Mouse (Mus musculus): ENCODE data around the gene Tenm1. TPM values are rescaled to one million over a fixed set of nuclear protein-coding genes. Genes with fewer than 3 reads are reported as not detected.

Tenm1 gene
- polyA plus RNA-seq, 2 experiments: 0.01 TPM; not detected in 1

DNA sequence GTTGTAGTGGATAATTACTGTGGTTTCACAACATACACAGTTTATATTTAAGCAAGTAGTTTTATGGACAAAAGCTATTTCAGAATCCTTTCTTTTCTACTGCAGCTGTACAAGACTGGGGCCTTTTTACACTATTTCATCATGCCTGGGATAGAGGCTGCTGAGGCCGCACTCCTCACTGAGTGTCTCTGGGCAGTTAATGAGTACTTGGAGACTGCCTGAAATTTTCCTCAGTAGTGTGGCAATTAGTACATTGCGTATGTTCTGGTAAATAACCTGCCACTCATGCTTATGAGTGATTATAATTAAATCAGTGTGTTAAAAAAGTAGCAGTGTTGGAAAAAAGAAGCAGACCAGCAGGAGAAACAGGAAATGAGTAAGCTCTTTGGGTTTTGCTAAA is 442.8 kb downstream of the Tenm1 start:
- Histone ChIP-seq H3K4me2 (ENCODE audit: low read depth) (no peak overlapping the region), H3K27me3 (ENCODE audit: control insufficient read depth, insufficient read depth, low read length) (no peaks in the 10 kb centered on the region), H3K27ac (no peak overlapping the region), H3K9me3 (ENCODE audit: control insufficient read depth, low read length) (no peaks in the 10 kb centered on the region), H3K4me3 (ENCODE audit: insufficient read depth in 1 of 2, low read depth in 2 of 2, low read length in 2 of 2) (no peak overlapping the region), H3K9ac (replicated peaks) (no peak overlapping the region), H3K36me3 (replicated peaks; ENCODE audit: control insufficient read depth, insufficient read depth, low read depth) (no peaks in the 10 kb centered on the region), H3K4me1 (replicated peaks; ENCODE audit: control insufficient read depth in 2 of 2, insufficient read depth in 2 of 2, low read length in 1 of 2) (no peaks in the 10 kb centered on the region)
- ATAC-seq (ENCODE audit: insufficient read depth) (no peak), DNase-seq (ENCODE audit: low read depth in 3 of 3, low spot score in 3 of 3) (no peak)
- 58% methylated on average over 2 of the region's 2 CpGs for WGBS (ENCODE audit: insufficient replicate concordance)
- TF ChIP-seq CTCF (IDR thresholded peaks at IDR 0.05; ENCODE audit: low read depth) (no peak), EP300 (IDR thresholded peaks at IDR 0.05; ENCODE audit: low read depth) (no peak)

DNA sequence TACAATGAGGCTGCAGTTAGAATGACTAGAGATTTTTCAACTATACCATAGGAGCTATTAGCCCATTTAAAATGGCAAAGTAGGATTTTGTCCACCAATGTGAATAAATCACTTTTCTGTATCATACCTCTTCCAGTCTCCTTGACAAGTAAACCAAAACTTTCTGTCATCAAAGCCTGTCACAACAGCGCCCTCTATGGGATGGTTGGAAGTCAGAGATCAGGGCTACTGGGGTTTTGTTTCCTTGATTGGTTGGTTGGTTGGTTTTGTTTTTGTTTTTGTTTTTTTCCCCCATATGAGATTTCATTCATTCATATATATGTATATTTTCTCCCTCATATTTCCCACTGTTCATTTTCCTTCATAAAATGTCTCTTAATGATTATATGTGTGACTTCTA is 455.4 kb downstream of the Tenm1 start:
- WGBS (ENCODE audit: insufficient replicate concordance): 0% methylated on average over 1 of the region's 1 CpGs
- ATAC-seq (ENCODE audit: insufficient read depth) (no peak), DNase-seq (ENCODE audit: low read depth in 3 of 3, low spot score in 3 of 3) (no peak)
- Histone ChIP-seq H3K27ac (no peak overlapping the region), H3K4me1 (replicated peaks; ENCODE audit: control insufficient read depth in 2 of 2, insufficient read depth in 2 of 2, low read length in 1 of 2) (no peaks in the 10 kb centered on the region), H3K4me2 (ENCODE audit: low read depth) (no peak overlapping the region), H3K9me3 (ENCODE audit: control insufficient read depth, low read length) (no peaks in the 10 kb centered on the region), H3K36me3 (replicated peaks; ENCODE audit: control insufficient read depth, insufficient read depth, low read depth) (no peaks in the 10 kb centered on the region), H3K4me3 (ENCODE audit: insufficient read depth in 1 of 2, low read depth in 2 of 2, low read length in 2 of 2) (no peak overlapping the region), H3K27me3 (ENCODE audit: control insufficient read depth, insufficient read depth, low read length) (no peaks in the 10 kb centered on the region), H3K9ac (replicated peaks) (no peak overlapping the region)
- TF ChIP-seq CTCF (IDR thresholded peaks at IDR 0.05; ENCODE audit: low read depth): peak; percentile 25; the same call in 1 of the 2 replicates
- no peak for TF ChIP-seq EP300 (IDR thresholded peaks at IDR 0.05; ENCODE audit: low read depth)

DNA sequence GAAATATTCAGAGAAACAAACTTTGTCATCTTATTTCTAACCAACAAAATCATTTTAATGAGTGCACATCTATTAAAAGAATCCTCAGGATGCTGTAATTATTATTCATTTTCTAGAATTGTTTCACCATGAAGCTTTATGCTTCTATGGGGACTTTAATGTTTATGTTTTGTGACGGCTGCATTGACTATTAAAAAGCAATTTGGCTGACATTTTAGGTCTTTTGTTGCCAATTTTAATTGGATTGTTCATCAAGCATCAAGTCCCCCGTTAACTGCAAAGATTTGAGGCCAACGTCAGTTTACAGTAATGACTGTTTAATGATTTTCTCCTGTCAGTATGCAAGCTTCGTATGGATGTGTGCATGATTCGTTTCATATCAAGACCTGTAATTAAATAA is 461.3 kb downstream of the Tenm1 start:
- WGBS (ENCODE audit: insufficient replicate concordance): 59% methylated on average over 5 of the region's 5 CpGs
- Histone ChIP-seq H3K9me3 (ENCODE audit: control insufficient read depth, low read length) (no peaks in the 10 kb centered on the region), H3K4me1 (replicated peaks; ENCODE audit: control insufficient read depth in 2 of 2, insufficient read depth in 2 of 2, low read length in 1 of 2) (no peaks in the 10 kb centered on the region), H3K36me3 (replicated peaks; ENCODE audit: control insufficient read depth, insufficient read depth, low read depth) (no peaks in the 10 kb centered on the region), H3K4me2 (ENCODE audit: low read depth) (no peak overlapping the region), H3K9ac (replicated peaks) (no peak overlapping the region), H3K4me3 (ENCODE audit: insufficient read depth in 1 of 2, low read depth in 2 of 2, low read length in 2 of 2) (no peak overlapping the region), H3K27ac (no peak overlapping the region), H3K27me3 (ENCODE audit: control insufficient read depth, insufficient read depth, low read length) (no peaks in the 10 kb centered on the region)
- ATAC-seq (ENCODE audit: insufficient read depth) (no peak), DNase-seq (ENCODE audit: low read depth in 3 of 3, low spot score in 3 of 3) (no peak)
- TF ChIP-seq EP300 (IDR thresholded peaks at IDR 0.05; ENCODE audit: low read depth): no peak
- TF ChIP-seq CTCF (IDR thresholded peaks at IDR 0.05; ENCODE audit: low read depth): no peak

GRCm38 (mm10) chrX:42861731-42862130 is 567.2 kb downstream of the Tenm1 start:
- H3K9ac ChIP-seq (replicated peaks): no peak overlapping the region
- WGBS (ENCODE audit: insufficient replicate concordance): 36% methylated on average over 1 of the region's 1 CpGs
- H3K27me3 ChIP-seq (ENCODE audit: control insufficient read depth, insufficient read depth, low read length): no peaks in the 10 kb centered on the region
- DNase-seq (ENCODE audit: low read depth in 3 of 3, low spot score in 3 of 3) (no peak), ATAC-seq (ENCODE audit: insufficient read depth) (no peak)
- no peak for TF ChIP-seq EP300 (IDR thresholded peaks at IDR 0.05; ENCODE audit: low read depth)
- TF ChIP-seq CTCF (IDR thresholded peaks at IDR 0.05; ENCODE audit: low read depth): no peak
- no peaks in the 10 kb centered on the region for H3K4me1 ChIP-seq (replicated peaks; ENCODE audit: control insufficient read depth in 2 of 2, insufficient read depth in 2 of 2, low read length in 1 of 2)
- H3K4me3 ChIP-seq (ENCODE audit: insufficient read depth in 1 of 2, low read depth in 2 of 2, low read length in 2 of 2): no peak overlapping the region
- no peak overlapping the region for H3K27ac ChIP-seq
- H3K9me3 ChIP-seq (ENCODE audit: control insufficient read depth, low read length): no peaks in the 10 kb centered on the region
- no peaks in the 10 kb centered on the region for H3K36me3 ChIP-seq (replicated peaks; ENCODE audit: control insufficient read depth, insufficient read depth, low read depth)
- H3K4me2 ChIP-seq (ENCODE audit: low read depth): no peak overlapping the region

DNA sequence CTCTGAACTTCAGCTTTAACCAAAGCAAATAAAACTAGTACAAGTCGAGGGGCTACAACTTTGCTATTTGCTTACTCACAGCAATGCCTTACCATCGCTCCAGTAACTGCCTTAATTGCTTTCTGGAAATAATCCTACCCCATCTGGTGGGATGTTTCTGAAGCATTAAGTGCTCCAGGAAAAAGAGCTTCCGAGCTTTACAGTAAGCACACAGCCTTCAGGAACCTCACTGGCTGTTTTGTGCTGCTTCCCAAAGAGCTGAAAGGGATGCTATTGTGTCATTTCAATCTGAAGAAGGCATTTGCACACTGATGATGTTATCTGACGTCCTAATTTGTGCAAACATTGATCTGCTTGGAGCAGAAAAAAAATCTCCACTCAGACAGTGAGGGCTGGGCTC is 647.4 kb downstream of the Tenm1 start:
- no peaks in the 10 kb centered on the region for H3K4me1 ChIP-seq (replicated peaks; ENCODE audit: control insufficient read depth in 2 of 2, insufficient read depth in 2 of 2, low read length in 1 of 2)
- no peak for TF ChIP-seq EP300 (IDR thresholded peaks at IDR 0.05; ENCODE audit: low read depth)
- no peak for TF ChIP-seq CTCF (IDR thresholded peaks at IDR 0.05; ENCODE audit: low read depth)
- H3K9me3 ChIP-seq (ENCODE audit: control insufficient read depth, low read length): no peaks in the 10 kb centered on the region
- H3K27ac ChIP-seq: no peak overlapping the region
- H3K36me3 ChIP-seq (replicated peaks; ENCODE audit: control insufficient read depth, insufficient read depth, low read depth): no peaks in the 10 kb centered on the region
- no peaks in the 10 kb centered on the region for H3K27me3 ChIP-seq (ENCODE audit: control insufficient read depth, insufficient read depth, low read length)
- H3K4me2 ChIP-seq (ENCODE audit: low read depth): no peak overlapping the region
- no peak for DNase-seq (ENCODE audit: low read depth in 3 of 3, low spot score in 3 of 3)
- 48% methylated on average over 4 of the region's 4 CpGs for WGBS (ENCODE audit: insufficient replicate concordance)
- ATAC-seq (ENCODE audit: insufficient read depth): no peak
- no peak overlapping the region for H3K9ac ChIP-seq (replicated peaks)
- no peak overlapping the region for H3K4me3 ChIP-seq (ENCODE audit: insufficient read depth in 1 of 2, low read depth in 2 of 2, low read length in 2 of 2)
